Mouse (Mus musculus) c-Kit-positive CD71-positive TER-119-positive erythroid progenitor cells, embryonic 14.5 days (primary cell): ENCODE measurements around the gene Nop2.

Source experiments
- DNase-seq: peaks from one replicate; pipeline ENCODE4 v3.0.0-alpha.2; 2013; ENCODE audit warnings: low spot score

Nop2 gene

GRCm38 (mm10) chr6:125110927-125111326 is 20.8 kb upstream of the Nop2 start:
- no peak for DNase-seq

- no peak for DNase-seq
Measured at GRCm38 (mm10) chr6:125112553-125112952, 19.2 kb upstream of the Nop2 start.

GRCm38 (mm10) chr6:125119387-125119786 is 12.3 kb upstream of the Nop2 start:
- DNase-seq, result no peak

- DNase-seq, result no peak
Measured at GRCm38 (mm10) chr6:125128724-125129123, 3.0 kb upstream of the Nop2 start.

- no peak for DNase-seq
Measured at GRCm38 (mm10) chr6:125129710-125130402, 1.9 kb upstream of the Nop2 start.

- DNase-seq, result no peak
Measured at GRCm38 (mm10) chr6:125132470-125132869, 761 bp downstream of the Nop2 start.

- peak; percentile 32 for DNase-seq
Measured at GRCm38 (mm10) chr6:125137002-125137671, 5.4 kb downstream of the Nop2 start.

- no peak for DNase-seq
Measured at GRCm38 (mm10) chr6:125139747-125140146, 8.0 kb downstream of the Nop2 start.

- no peak for DNase-seq
Measured at GRCm38 (mm10) chr6:125142436-125142835, 10.7 kb downstream of the Nop2 start.

GRCm38 (mm10) chr6:125143128-125143527 is 11.4 kb downstream of the Nop2 start:
- no peak for DNase-seq

GRCm38 (mm10) chr6:125143904-125144303 is 12.2 kb downstream of the Nop2 start:
- DNase-seq, result no peak

GRCm38 (mm10) chr6:125145001-125145400 is 13.3 kb downstream of the Nop2 start, which contains the start of gene Iffo1:
TSS of gene Iffo1 (plus strand) at chr6:125145241.
- peak; percentile 90 for DNase-seq

GRCm38 (mm10) chr6:125145479-125145951 is 13.8 kb downstream of the Nop2 start:
- DNase-seq, result peak; percentile 34

GRCm38 (mm10) chr6:125146148-125146547 is 14.4 kb downstream of the Nop2 start:
- no peak for DNase-seq

- DNase-seq, result no peak
Measured at GRCm38 (mm10) chr6:125146797-125147196, 15.1 kb downstream of the Nop2 start.

GRCm38 (mm10) chr6:125147329-125147728 is 15.6 kb downstream of the Nop2 start:
- no peak for DNase-seq

GRCm38 (mm10) chr6:125148251-125148925 is 16.7 kb downstream of the Nop2 start:
- no peak for DNase-seq

- DNase-seq, result no peak
Measured at GRCm38 (mm10) chr6:125148926-125149568, 17.3 kb downstream of the Nop2 start.

GRCm38 (mm10) chr6:125149569-125149950 is 17.9 kb downstream of the Nop2 start:
- no peak for DNase-seq

- no peak for DNase-seq
Measured at GRCm38 (mm10) chr6:125152212-125153017, 20.7 kb downstream of the Nop2 start.

- DNase-seq, result no peak
Measured at GRCm38 (mm10) chr6:125153018-125153389, 21.3 kb downstream of the Nop2 start.

- DNase-seq, result no peak
Measured at GRCm38 (mm10) chr6:125153682-125154081, 22.0 kb downstream of the Nop2 start.
